Mouse (Mus musculus) stomach, embryonic 16.5 days (tissue): ENCODE results near the gene Apol8. TPM values are rescaled to one million over a fixed set of nuclear protein-coding genes. Genes with fewer than 3 reads are reported as not detected.
"Not testable (repeated sequence)": the region's sequence is repeated elsewhere in the genome, so short reads cannot be mapped to it uniquely, and the experiment has no call there.

Experiments
- ATAC-seq: fragments of 200-750 bp; cut with Nextera tagmentation; 2 replicates; pipeline ENCODE4 v1.8.0; 2017; ENCODE audit warnings: moderate number of reproducible peaks, moderate TSS enrichment; ENCODE audit not compliant: insufficient read depth, low FRiP score
- H3K27ac ChIP-seq: fragments of 300-500 bp; sonication (generic); 2 replicates; pipeline ENCODE4 v1.5.1; 2014; ENCODE audit warnings: low read length
- H3K27me3 ChIP-seq: fragments of 300-500 bp; sonication (generic); 2 replicates; pipeline ENCODE4 v1.6.1; 2014; ENCODE audit warnings: low read length, control low read depth, mixed read lengths; ENCODE audit not compliant: control insufficient read depth, insufficient read depth
- H3K36me3 ChIP-seq: fragments of 300-500 bp; sonication (generic); 2 replicates; pipeline ENCODE4 v1.6.1; 2014; ENCODE audit warnings: low read length; ENCODE audit not compliant: control insufficient read depth, insufficient read depth
- H3K4me1 ChIP-seq: fragments of 300-500 bp; sonication (generic); 2 replicates; pipeline ENCODE4 v1.6.1; 2014; ENCODE audit warnings: low read length, control low read depth, mixed read lengths; ENCODE audit not compliant: control insufficient read depth, insufficient read depth
- H3K4me2 ChIP-seq: fragments of 300-500 bp; sonication (generic); 2 replicates; pipeline ENCODE4 v1.6.1; 2014; ENCODE audit warnings: low read depth, low read length, mixed read lengths
- H3K4me3 ChIP-seq: fragments of 300-500 bp; sonication (generic); replicated peaks from 2 replicates; pipeline ENCODE4 v1.5.1; 2014; ENCODE audit warnings: mild to moderate bottlenecking, low read length
- H3K9ac ChIP-seq: fragments of 300-500 bp; sonication (generic); 2 replicates; pipeline ENCODE4 v1.6.1; 2014; ENCODE audit warnings: low read length
- H3K9me3 ChIP-seq: fragments of 300-500 bp; sonication (generic); replicated peaks from 2 replicates; pipeline ENCODE4 v1.6.1; 2016; ENCODE audit warnings: low read length, control low read depth; ENCODE audit not compliant: control insufficient read depth
- WGBS: fragments of 180-500 bp; shearing (Covaris S2); extraction: QIAGEN DNeasy Blood & Tissue Kit; methylation state at CpG from one replicate; pipeline ENCODE4 v1.1.7; 2014; 5-methylcytosine and 5-hydroxymethylcytosine counted together
- polyA plus RNA-seq: library from polyadenylated mRNA; unstranded; fragments of >200 nt; fragmentation: Nextera tagmentation; extraction: Ambion mirVana; gene quantifications from 2 replicates; pipeline ENCODE4 v1.2.1, GENCODE M21; 2015

Gene Apol8
- polyA plus RNA-seq, 1 experiment from 2014 or later, result 1.2 TPM

DNA sequence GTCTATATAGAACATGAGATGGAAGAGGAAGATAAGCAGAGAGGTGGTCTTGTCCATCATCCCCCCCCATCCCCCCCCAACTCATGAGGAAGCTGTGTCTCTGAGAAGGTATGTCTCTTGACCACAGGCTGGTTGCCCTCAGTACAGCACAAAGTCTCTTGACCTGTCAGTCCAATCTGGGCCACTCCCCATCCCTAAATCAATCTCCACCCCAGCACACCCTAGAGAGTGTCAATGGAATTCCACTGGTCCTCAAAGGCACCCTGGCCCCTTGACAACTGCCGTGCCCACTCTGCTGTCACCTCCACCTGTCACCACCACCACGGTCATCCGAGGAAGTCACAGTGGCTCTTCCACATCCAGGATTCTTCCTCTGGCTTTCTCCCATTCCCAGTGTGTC is 8.4 kb downstream of the Apol8 start:
- Histone ChIP-seq H3K27me3 (no peaks in the 10 kb centered on the region), H3K36me3 (no peaks in the 10 kb centered on the region), H3K27ac (no peak overlapping the region), H3K4me3 (no peak overlapping the region), H3K9ac (no peak overlapping the region), H3K9me3 (no peaks in the 10 kb centered on the region), H3K4me2 (no peak overlapping the region), H3K4me1 (no peaks in the 10 kb centered on the region)
- ATAC-seq, result no peak
- 73% methylated on average over 3 of the region's 3 CpGs for WGBS

DNA sequence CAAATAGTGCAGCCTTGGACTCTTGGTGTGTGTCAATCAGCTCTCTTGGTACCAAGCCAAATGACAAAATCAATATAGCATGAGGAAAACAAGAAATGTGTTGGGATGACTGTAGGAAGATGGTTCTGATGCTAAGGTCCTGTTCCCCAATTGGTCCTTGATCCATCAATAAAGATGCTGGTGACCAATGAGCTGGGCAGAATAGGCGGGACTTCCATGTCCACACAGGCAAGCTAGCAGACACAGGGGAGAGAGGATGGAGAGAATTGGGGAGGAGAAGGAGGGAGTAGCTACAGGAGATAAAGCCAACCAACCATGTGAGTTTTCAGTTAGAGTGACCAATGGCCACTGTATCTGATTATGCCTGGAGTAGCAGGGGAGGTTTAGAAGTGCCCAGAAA is 10.5 kb downstream of the Apol8 start:
- WGBS, result 97% methylated on average over 1 of the region's 1 CpGs
- H3K4me1 ChIP-seq, result no peaks in the 10 kb centered on the region
- H3K27me3 ChIP-seq, result no peaks in the 10 kb centered on the region
- H3K27ac ChIP-seq, result no peak overlapping the region
- H3K9ac ChIP-seq, result no peak overlapping the region
- H3K4me3 ChIP-seq, result no peak overlapping the region
- H3K9me3 ChIP-seq, result no peaks in the 10 kb centered on the region
- ATAC-seq, result no peak
- no peaks in the 10 kb centered on the region for H3K36me3 ChIP-seq
- no peak overlapping the region for H3K4me2 ChIP-seq

DNA sequence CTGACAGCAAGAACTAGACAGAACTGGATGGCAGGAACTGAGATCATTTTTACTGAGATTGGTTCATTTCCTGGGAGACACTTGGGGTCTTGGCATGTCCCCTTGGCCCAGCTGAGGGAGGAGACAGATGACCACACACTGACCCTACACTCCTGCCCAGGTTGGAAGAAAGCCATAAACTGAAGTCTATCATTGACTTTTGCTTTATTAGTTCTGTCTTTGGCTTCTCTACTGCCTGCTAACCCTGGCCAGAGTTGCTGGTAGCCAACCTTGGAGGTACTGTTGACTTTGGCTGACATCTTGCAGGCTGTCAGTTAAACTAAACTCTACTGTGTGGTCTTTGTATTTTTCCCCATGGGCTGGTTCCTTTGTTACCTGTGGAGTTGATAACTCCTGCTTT is 11.7 kb downstream of the Apol8 start:
- no peaks in the 10 kb centered on the region for H3K4me1 ChIP-seq
- H3K9me3 ChIP-seq, result no peaks in the 10 kb centered on the region
- ATAC-seq, result no peak
- no peak overlapping the region for H3K9ac ChIP-seq
- no peaks in the 10 kb centered on the region for H3K36me3 ChIP-seq
- H3K4me2 ChIP-seq, result no peak overlapping the region
- no peak overlapping the region for H3K4me3 ChIP-seq
- H3K27me3 ChIP-seq, result no peaks in the 10 kb centered on the region
- no peak overlapping the region for H3K27ac ChIP-seq

- Histone ChIP-seq H3K27ac (no peak overlapping the region), H3K4me2 (no peak overlapping the region), H3K4me3 (no peak overlapping the region), H3K9ac (no peak overlapping the region), H3K27me3 (no peaks in the 10 kb centered on the region), H3K4me1 (no peaks in the 10 kb centered on the region), H3K9me3 (no peaks in the 10 kb centered on the region), H3K36me3 (no peaks in the 10 kb centered on the region)
- no peak for ATAC-seq
- WGBS, result 27% methylated on average over 5 of the region's 5 CpGs
These were observed 12.2 kb downstream of the Apol8 start for GRCm38 (mm10) chr15:77744632-77745031.

- H3K4me3 ChIP-seq, H3K9ac ChIP-seq, H3K9me3 ChIP-seq, H3K27ac ChIP-seq, H3K4me1 ChIP-seq, ATAC-seq, H3K4me2 ChIP-seq, H3K36me3 ChIP-seq, H3K27me3 ChIP-seq: not testable (repeated sequence)
- 74% methylated on average over 6 of the region's 6 CpGs for WGBS
These were observed 15.2 kb downstream of the Apol8 start for GRCm38 (mm10) chr15:77741556-77741955.

GRCm38 (mm10) chr15:77740511-77741297 is 16.1 kb downstream of the Apol8 start:
- Histone ChIP-seq H3K27me3 (no peaks in the 10 kb centered on the region), H3K9me3 (no peaks in the 10 kb centered on the region), H3K4me3 (no peak overlapping the region), H3K4me2 (no peak overlapping the region), H3K27ac (no peak overlapping the region), H3K4me1 (no peaks in the 10 kb centered on the region), H3K9ac (no peak overlapping the region), H3K36me3 (no peaks in the 10 kb centered on the region)
- peak; percentile 83; the same call in 1 of the 2 replicates for ATAC-seq
- WGBS, result 65% methylated on average over 9 of the region's 9 CpGs

- H3K4me2 ChIP-seq, H3K9ac ChIP-seq, H3K27ac ChIP-seq, H3K36me3 ChIP-seq, H3K9me3 ChIP-seq, ATAC-seq, H3K4me1 ChIP-seq, H3K4me3 ChIP-seq, H3K27me3 ChIP-seq: not testable (repeated sequence)
- 50% methylated on average over 4 of the region's 4 CpGs for WGBS
These were observed 22.9 kb downstream of the Apol8 start for GRCm38 (mm10) chr15:77733903-77734302.

GRCm38 (mm10) chr15:77733380-77733779 is 23.4 kb downstream of the Apol8 start:
- H3K27ac ChIP-seq, H3K9ac ChIP-seq, H3K4me2 ChIP-seq, H3K4me3 ChIP-seq, H3K27me3 ChIP-seq, ATAC-seq, H3K36me3 ChIP-seq, H3K9me3 ChIP-seq, H3K4me1 ChIP-seq: not testable (repeated sequence)
- 53% methylated on average over 8 of the region's 8 CpGs for WGBS

GRCm38 (mm10) chr15:77732851-77733250 is 24.0 kb downstream of the Apol8 start:
- not testable (repeated sequence) for H3K9me3 ChIP-seq, H3K4me3 ChIP-seq, H3K27me3 ChIP-seq, H3K4me1 ChIP-seq, H3K4me2 ChIP-seq, ATAC-seq, H3K27ac ChIP-seq, H3K36me3 ChIP-seq, H3K9ac ChIP-seq
- WGBS, result 73% methylated on average over 10 of the region's 10 CpGs
